Mouse (Mus musculus) cerebellum, adult 2 months (tissue): ENCODE measurements around the gene Xbp1.
"Not testable (repeated sequence)": the region's sequence is repeated elsewhere in the genome, so short reads cannot be mapped to it uniquely, and the experiment has no call there.

Experiments
- CTCF ChIP-seq: fragments of 200-500 bp; IDR thresholded peaks from 2 replicates; pipeline ENCODE4 v1.5.1; 2011; ENCODE audit warnings: low read depth, mild to moderate bottlenecking, control low read depth, low read length, moderate library complexity, borderline replicate concordance; ENCODE audit not compliant: insufficient read depth
- POLR2A ChIP-seq: fragments of 200-500 bp; IDR thresholded peaks from 2 replicates; pipeline ENCODE4 v1.6.1; 2011; ENCODE audit warnings: low read length, control low read depth, borderline replicate concordance; ENCODE audit not compliant: insufficient read depth

DNA sequence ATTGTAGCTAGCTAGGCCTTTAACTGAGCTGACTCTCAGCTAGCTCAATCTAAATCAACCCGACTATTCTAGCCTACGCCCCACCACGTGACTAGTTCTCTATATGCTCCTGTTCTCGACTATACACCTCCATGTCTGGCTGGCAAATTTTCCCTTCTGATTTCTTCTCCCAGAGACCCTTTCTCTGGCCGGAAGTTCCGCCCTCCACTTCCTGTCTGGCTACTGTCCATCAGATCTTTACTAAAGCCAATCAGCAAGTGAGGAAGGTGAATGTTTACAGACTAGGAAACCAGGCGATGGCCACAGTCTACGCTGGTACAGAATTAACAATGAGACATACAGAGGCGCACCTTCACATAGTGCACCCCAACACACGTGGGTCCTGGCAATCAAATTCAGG lies 31.0 kb upstream of the Xbp1 start:
- TF ChIP-seq POLR2A, CTCF: not testable (repeated sequence)
